Mouse (Mus musculus) lung, postnatal 14 days (tissue): ENCODE results near the gene Tmtc1.

Source experiments
- DNase-seq: peaks from one replicate; pipeline ENCODE4 v3.0.0; 2021

The Tmtc1 gene

DNA sequence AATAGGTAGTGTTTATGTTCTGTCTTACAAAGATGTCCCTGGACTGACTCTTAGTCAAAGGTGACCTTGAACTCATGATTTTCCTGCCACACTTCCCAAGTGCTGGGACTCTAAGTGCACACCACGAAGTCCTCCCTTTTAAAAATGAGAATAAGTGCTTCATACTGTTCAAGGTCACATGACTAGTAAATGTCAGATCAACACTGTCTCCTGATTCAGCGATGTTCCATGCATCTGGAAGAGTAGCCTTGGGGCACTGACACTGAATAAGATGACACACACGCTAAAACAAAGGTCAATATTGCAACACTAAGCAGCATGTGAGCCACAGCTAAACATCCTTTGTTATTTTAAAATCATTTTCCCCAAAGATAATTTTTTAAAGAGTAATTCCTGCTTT, 139.0 kb downstream of the Tmtc1 start:
- DNase-seq = no peak

GRCm38 (mm10) chr6:148302261-148302660, 141.9 kb downstream of the Tmtc1 start:
- no peak for DNase-seq

- DNase-seq = no peak
Observed at GRCm38 (mm10) chr6:148297086-148297485, 147.1 kb downstream of the Tmtc1 start.

GRCm38 (mm10) chr6:148296418-148296817, 147.8 kb downstream of the Tmtc1 start:
- no peak for DNase-seq

DNA sequence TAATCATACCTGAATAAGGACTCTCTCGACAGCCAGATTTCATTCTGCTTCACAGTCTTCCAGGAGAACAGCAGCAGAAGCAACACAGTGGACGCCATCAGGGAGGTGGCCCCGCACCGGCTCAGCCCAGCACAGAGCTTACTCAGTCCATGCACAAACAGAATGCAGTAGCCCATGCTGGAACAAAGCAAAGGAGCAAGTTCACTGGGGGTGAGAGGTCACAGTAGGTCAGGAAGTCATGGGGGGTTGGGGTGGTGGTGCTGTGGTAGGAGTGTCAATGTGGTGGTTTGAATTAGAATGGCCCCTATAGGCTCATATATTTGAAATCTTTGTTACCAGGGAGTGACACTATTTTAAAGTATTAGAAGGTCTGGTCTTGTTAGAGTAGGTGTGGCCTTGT, 149.7 kb downstream of the Tmtc1 start:
- DNase-seq = no peak

DNA sequence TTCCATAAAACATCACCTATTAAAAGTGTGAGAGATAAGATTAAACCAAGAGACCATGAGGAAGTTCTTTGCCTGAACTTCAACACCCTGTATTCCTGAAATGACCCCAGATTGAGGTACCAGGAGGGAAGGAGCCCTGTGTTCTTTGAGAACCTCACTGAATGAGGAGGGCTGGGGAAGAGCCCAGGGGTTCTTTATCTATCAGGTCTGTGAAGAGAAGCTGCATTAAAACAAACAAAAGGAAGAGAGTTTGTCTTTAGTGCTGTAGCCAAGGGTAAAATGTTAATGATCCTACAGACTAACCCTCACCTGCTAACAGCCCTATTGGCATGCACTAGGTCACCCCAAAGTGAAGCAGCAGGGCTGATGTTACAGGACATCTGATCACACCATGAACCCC, 153.3 kb downstream of the Tmtc1 start:
- DNase-seq = no peak

GRCm38 (mm10) chr6:148283224-148283881, 160.8 kb downstream of the Tmtc1 start:
- peak; percentile 62 for DNase-seq

GRCm38 (mm10) chr6:148279240-148279639, 164.9 kb downstream of the Tmtc1 start:
- no peak for DNase-seq

DNA sequence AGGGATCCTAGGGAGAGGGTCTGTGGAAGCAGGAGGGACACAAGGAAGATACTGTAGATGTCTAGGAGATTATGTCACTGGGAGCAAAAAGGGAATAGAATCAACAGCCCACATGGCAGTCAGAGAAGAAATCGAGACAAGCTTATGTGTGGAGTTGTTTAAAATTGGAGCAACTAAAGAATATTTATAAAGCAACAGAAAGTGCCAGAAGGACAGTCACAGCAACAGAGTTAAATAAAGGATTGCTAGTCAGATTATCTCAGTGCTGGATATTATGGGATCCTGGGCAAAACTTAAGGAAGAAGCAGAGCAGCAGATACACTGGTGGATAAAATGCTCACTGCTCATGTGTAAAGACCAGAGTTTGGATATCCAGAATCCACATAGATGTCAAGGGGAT, 167.8 kb downstream of the Tmtc1 start:
- DNase-seq = no peak

GRCm38 (mm10) chr6:148275046-148275445, 169.1 kb downstream of the Tmtc1 start:
- DNase-seq = no peak

- DNase-seq = no peak
Observed at GRCm38 (mm10) chr6:148260729-148261101, 183.5 kb downstream of the Tmtc1 start.

DNA sequence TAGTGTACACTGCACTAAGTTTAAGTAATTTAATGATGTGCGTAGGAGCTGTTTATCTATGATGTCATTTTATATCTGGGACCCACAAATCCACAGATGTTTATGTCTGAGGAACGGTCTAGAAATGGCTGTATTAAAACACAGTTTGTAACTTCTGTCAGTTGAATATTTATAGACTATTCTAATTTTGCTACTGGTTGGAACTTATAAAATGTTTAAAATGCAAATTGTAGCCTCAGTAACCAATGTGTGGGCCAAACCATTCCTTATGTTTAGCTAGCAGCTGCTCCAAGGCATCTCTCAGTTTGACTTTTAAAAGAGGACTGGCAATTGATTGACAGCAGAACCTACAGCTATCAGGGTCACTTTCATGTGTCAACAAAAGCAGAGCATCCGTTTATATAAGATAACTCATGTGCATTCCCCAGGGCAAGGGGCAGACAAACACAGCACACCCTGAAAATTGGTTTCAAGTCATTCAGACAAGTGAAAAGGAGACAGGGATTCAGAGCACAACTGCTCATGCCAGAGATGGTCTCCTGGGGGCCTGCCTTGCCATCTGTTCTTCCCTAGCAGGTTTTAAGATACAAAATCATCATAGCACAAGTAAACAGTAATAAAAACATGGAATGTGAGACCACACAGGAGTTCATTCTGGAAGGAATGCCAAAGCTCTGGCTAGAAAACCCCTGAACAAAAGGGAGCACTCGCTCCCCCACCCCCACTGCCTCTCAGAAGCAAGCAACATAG, 184.0 kb downstream of the Tmtc1 start:
- DNase-seq = no peak

- DNase-seq = no peak
Observed at GRCm38 (mm10) chr6:148259074-148259473, 185.1 kb downstream of the Tmtc1 start.

GRCm38 (mm10) chr6:148257805-148258204, 186.4 kb downstream of the Tmtc1 start:
- no peak for DNase-seq

- DNase-seq = no peak
Observed at GRCm38 (mm10) chr6:148256109-148256508, 188.1 kb downstream of the Tmtc1 start.

DNA sequence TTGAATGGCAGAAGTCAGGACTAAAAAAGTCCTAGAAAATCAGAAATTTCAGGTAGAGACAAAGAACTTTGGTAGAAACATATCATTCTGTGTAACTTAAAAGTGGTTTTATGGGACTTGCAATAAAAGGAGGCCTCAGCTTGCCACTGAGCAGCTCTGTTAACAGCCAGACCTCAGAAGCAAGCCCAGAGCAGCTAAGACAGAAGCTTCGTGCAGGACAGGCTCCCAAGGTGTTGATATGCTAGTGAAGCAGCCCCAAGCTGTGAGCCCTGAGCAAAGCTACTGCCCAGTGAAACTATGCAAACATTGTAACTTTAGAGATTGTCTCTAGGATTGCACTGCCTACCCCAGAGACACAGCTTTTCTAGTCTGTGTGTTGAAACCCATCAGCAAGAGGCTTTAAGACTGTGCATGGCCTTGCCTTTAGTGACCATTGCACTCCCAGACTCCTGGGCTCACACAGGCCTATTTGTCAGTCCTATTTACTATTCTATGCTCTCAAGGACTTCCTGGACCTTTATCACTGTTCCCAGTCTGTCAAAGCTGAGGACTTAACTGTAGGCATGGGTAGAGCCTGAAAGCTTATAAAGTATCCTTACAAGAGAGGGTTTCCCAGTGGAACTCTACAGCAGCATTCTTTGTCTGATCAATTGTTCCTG, 188.7 kb downstream of the Tmtc1 start:
- no peak for DNase-seq

DNA sequence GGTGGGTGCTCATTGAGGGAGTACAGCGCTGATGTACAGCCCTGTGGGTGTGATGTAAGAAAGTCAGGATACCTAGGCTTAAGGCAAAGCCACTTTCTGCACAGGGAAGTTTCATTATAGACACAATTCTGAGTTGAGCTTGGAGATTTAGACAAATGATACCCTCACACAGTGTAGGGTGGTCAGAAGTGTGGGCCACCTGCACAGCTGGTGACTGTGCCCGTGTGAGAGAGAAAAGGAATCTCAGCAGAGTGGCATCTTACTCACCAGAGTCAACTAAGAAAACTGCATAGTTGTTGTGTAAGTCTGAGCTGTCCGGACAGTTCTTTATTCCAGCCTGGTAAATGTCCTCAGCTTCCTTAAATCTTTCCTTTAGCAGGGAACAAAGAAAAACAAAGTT, 195.0 kb downstream of the Tmtc1 start:
- no peak for DNase-seq

GRCm38 (mm10) chr6:148248625-148249024, 195.6 kb downstream of the Tmtc1 start:
- peak; percentile 71 for DNase-seq

- DNase-seq = no peak
Observed at GRCm38 (mm10) chr6:148246544-148246943, 197.6 kb downstream of the Tmtc1 start.

DNA sequence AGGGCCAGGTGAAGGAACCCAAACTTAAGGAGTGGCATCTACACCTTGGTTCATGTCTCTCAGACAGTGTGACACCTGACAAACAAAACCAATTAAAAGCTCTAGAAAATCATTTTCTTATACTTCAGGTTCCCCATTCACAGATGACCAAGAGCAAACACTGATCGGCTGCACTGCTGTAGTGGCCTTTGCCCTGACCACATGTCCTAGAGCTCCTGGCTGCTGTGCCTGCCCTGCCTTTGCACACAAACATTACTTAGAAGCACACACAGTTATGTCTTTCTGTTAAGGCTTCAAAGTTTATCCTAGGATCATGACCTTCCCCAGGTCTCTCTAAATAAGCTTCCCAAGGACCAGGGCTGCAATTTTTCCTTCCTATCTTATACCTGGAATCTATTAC, 199.4 kb downstream of the Tmtc1 start:
- DNase-seq = no peak

- DNase-seq = no peak
Observed at GRCm38 (mm10) chr6:148242304-148242703, 201.9 kb downstream of the Tmtc1 start.

DNA sequence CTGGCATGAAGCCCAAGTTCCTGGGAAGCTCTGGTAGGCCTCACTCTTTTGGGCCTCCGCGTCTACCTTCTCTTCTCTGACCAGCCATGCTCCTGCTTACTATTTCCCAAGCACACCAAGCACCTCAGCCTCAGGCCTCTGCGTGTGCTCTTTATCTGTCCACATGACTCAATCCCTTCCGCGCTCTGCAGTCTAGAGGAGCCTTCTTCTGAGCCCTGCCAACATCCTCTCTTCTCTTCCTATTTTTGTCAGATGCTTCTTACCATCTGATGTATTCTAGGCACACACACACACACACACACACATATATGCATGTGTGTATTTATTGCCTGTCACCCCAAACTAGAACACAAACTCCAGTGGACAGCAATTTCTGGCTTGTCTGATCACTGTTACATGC, 202.5 kb downstream of the Tmtc1 start:
- DNase-seq = no peak

GRCm38 (mm10) chr6:148239311-148239710, 204.9 kb downstream of the Tmtc1 start:
- DNase-seq = no peak

- no peak for DNase-seq
Observed at GRCm38 (mm10) chr6:148237453-148237852, 206.7 kb downstream of the Tmtc1 start.
